Mouse (Mus musculus): ENCODE measurements at regions not wholly inside any gene's neighbourhood (a gene's known extent, or its start where the extent isn't known, plus 50 kb on each side); places are given as distances from the start of the nearest gene placed in this dataset.

GRCm38 (mm10) chr13:75204417-75204816, 114.8 kb downstream of the Pcsk1 start:
- DNase-seq (ENCODE audit: low spot score) = no peak

- no peak for DNase-seq (ENCODE audit: low spot score)
These were observed 134.3 kb downstream of the Pcsk1 start for GRCm38 (mm10) chr13:75223944-75224343.

- DNase-seq (ENCODE audit: low spot score) = no peak
These were observed 136.1 kb downstream of the Pcsk1 start for GRCm38 (mm10) chr13:75225581-75226297.

DNA sequence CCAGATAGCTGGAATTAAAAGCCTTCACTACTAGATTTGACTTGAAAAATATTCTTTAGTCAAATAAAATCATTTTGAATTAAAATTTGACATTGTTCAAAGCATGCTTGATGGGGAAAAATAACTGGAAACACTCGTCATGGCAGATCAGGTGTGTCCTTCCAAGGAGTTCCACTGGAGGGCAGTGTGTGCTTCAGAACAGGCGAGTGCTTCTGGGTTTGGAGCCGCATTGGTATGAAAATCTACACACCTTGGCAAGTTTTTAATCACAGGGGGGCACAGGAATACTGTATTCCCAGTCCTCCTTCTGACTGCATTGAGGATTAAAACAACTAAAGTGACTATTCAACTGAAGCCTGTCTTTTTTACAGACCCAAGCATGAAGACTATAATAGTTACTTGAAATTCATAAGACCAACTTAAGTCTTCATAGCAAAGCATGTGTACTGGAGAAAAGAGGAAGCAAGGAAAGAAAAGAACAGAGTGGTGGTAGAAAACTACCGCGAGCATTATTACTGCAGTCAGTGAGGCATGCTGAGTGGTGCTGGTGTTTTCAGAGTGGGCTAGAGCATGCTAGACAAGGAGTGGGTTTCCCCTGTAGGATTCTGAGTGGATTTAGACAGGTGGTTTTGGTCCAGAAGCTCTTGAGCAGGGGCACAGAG, 138.1 kb downstream of the Pcsk1 start:
- peak; percentile 20 for DNase-seq (ENCODE audit: low spot score)

GRCm38 (mm10) chr13:75236424-75236823, 146.8 kb downstream of the Pcsk1 start:
- DNase-seq (ENCODE audit: low spot score) = no peak

Measured in spleen, adult 12 weeks (tissue).